Mouse (Mus musculus) midbrain, embryonic 13.5 days (tissue): ENCODE results near the gene Osbpl3. TPM values are rescaled to one million over a fixed set of nuclear protein-coding genes. Genes with fewer than 3 reads are reported as not detected.

ENCODE experiments used
- ATAC-seq: fragments of 200-750 bp; cut with Nextera tagmentation; 2 replicates; pipeline ENCODE4 v1.8.0; 2017; ENCODE audit warnings: mild to moderate bottlenecking, moderate TSS enrichment, moderate library complexity
- H3K27ac ChIP-seq: fragments of 300-500 bp; sonication (generic); 2 replicates; pipeline ENCODE4 v1.5.1; 2015; ENCODE audit warnings: inconsistent platforms, mild to moderate bottlenecking, moderate library complexity
- H3K27me3 ChIP-seq: fragments of 300-500 bp; sonication (generic); 2 replicates; pipeline ENCODE4 v1.6.1; 2015; ENCODE audit warnings: mild to moderate bottlenecking, inconsistent platforms
- H3K36me3 ChIP-seq: fragments of 300-500 bp; sonication (generic); 2 replicates; pipeline ENCODE4 v1.6.1; 2015; ENCODE audit warnings: mild to moderate bottlenecking, inconsistent platforms
- H3K4me1 ChIP-seq: fragments of 300-500 bp; sonication (generic); replicated peaks from 2 replicates; pipeline ENCODE4 v1.6.1; 2015; ENCODE audit warnings: inconsistent platforms
- H3K4me2 ChIP-seq: fragments of 300-500 bp; sonication (generic); replicated peaks from 2 replicates; pipeline ENCODE4 v1.6.1; 2015; ENCODE audit warnings: moderate library complexity, mild to moderate bottlenecking, inconsistent platforms
- H3K4me3 ChIP-seq: fragments of 300-500 bp; sonication (generic); replicated peaks from 2 replicates; pipeline ENCODE4 v1.5.1; 2015; ENCODE audit warnings: mild to moderate bottlenecking, inconsistent platforms
- H3K9ac ChIP-seq: fragments of 300-500 bp; sonication (generic); replicated peaks from 2 replicates; pipeline ENCODE4 v1.6.1; 2015; ENCODE audit warnings: mild to moderate bottlenecking, inconsistent platforms
- H3K9me3 ChIP-seq: fragments of 300-500 bp; sonication (generic); 2 replicates; pipeline ENCODE4 v1.6.1; 2016; ENCODE audit warnings: mild to moderate bottlenecking, inconsistent platforms
- WGBS: fragments of 180-500 bp; shearing (Covaris S2); methylation state at CpG from one replicate; pipeline ENCODE4 v1.1.7; 2015; 5-methylcytosine and 5-hydroxymethylcytosine counted together
- polyA plus RNA-seq: library from polyadenylated mRNA; unstranded; fragments of >200 nt; fragmentation: Nextera tagmentation; extraction: Ambion mirVana; gene quantifications from 2 replicates; pipeline ENCODE4 v1.2.1, GENCODE M21; 2015

The Osbpl3 gene
- polyA plus RNA-seq, 1 experiment from 2014 or later: 6.7 TPM

DNA sequence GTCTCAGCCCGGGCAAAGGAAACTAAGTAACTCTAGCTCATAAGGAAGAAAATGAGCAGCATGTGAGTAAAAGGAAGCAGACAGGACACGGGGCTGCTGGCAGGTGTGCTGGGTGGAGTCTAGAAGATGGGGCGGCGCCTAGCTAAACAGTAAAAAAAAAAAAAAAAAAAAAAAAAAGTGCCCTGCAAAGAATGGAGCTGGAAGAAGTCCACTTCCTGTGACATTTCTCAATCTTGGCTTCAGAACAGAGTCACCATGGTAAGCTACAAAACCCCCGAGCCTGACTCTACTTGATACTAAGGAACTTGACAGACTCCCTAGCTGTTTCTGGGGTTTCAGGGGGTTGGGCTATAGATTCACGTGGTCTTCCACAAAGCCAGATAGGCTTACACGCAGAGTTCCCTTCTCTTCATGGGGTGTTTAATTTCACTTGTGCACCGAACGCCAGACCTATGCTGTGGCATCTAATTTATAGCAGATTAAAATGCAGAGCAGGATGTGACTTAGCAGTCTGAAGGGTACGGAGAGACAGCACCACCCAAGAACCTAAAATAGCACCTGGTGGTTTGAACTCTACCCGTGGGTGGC, 74.4 kb downstream of the Osbpl3 start:
- H3K9ac ChIP-seq: no peak overlapping the region
- H3K27me3 ChIP-seq: no peaks in the 10 kb centered on the region
- H3K27ac ChIP-seq: no peak overlapping the region
- H3K4me3 ChIP-seq: no peak overlapping the region
- no peaks in the 10 kb centered on the region for H3K36me3 ChIP-seq
- ATAC-seq: no peak
- no peak overlapping the region; the same call in 1 of the 2 replicates for H3K4me2 ChIP-seq
- no peaks in the 10 kb centered on the region for H3K9me3 ChIP-seq
- no peaks in the 10 kb centered on the region for H3K4me1 ChIP-seq
- 45% methylated on average over 11 of the region's 11 CpGs for WGBS

DNA sequence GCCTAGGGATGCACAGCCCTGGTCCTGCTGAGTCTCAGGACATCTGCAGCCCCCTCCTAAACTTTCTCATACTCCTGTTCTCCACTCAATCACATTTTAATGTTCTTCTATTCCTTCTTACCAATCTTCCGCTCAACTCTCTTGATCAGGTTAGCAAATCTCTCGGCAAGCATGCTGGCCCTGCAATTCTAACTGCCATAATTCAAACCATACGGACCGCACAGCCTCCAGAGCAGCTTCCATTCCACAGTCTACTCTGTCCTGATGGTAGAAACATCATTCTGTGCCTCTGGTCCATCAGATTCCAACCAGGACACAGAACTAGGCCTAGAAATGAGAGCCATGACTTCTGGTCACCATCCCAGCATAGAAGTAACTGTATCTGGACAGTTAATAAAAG, 76.3 kb downstream of the Osbpl3 start:
- WGBS: 92% methylated on average over 4 of the region's 4 CpGs
- no peak overlapping the region for H3K4me3 ChIP-seq
- H3K4me2 ChIP-seq: no peak overlapping the region
- no peak overlapping the region for H3K9ac ChIP-seq
- no peaks in the 10 kb centered on the region for H3K36me3 ChIP-seq
- no peak for ATAC-seq
- no peaks in the 10 kb centered on the region for H3K27me3 ChIP-seq
- H3K9me3 ChIP-seq: no peaks in the 10 kb centered on the region
- H3K4me1 ChIP-seq: no peaks in the 10 kb centered on the region
- no peak overlapping the region for H3K27ac ChIP-seq

DNA sequence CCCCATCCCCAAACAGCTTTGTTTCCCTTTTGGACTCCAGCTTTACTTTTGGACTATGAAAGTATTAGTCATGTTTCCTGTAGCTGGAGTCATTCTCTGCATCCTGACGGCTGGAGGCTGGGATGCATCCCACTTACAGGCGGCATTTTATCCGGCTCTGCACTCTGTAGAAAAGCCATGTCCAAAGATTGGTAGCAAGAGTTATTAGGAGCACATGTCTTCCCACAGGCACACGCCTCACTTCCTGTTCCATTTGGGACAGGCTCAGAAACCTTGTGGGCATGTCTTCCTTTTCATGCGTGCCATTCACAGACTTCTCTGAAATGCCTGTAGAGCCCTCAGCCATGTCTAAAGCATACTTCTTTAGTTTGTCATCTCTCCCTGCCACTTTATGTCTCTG, 76.9 kb downstream of the Osbpl3 start:
- Histone ChIP-seq H3K27me3 (no peaks in the 10 kb centered on the region), H3K9ac (no peak overlapping the region), H3K4me3 (no peak overlapping the region), H3K27ac (no peak overlapping the region), H3K9me3 (no peaks in the 10 kb centered on the region), H3K4me2 (no peak overlapping the region), H3K36me3 (no peaks in the 10 kb centered on the region), H3K4me1 (no peaks in the 10 kb centered on the region)
- 92% methylated on average over 5 of the region's 5 CpGs for WGBS
- ATAC-seq: no peak

DNA sequence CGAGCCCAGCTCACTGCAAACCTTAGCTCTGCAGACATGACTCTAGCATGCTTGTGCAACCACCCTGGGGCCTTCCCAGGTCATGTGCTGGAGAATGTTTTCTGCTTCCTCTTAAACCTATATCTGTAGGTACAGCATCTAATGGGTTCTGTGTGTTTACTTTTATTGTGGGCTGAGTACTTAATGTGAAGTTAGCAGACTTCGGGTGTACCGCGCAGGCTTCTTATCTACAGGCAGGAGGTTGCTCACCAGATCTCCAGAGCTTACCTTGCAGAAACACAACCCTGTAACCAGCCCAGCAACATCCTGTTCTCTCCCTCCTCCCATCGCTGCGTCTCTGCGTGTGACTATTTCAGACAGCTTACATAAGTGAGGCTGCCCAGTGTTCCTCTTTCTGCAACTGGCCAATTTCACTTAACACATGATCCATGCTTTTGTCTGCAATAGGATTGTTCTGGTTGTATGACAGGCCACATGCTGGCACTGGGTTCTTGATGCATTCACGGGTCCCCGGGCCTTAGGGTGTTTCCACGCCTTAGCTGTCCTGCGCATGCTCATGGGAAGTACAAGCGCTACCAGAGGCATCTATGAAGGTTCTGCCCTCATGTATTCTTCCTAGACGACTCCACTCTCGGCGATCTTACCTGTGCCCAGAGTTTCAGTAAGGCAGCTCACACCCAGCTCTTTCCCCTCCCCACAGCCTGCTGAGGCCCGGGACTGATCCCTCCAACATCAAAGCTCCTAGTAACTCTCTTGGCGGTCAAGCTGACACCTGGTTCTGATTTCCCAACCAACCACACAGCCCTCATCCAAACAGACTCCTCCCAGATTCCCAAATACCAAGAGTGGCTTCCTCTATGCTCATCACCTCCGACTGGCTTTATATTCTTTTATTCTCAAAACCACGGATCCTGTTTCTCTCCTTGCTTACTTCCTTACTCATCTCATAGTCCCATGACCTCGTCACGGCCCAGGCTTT, 78.0 kb downstream of the Osbpl3 start:
- H3K4me3 ChIP-seq: no peak overlapping the region
- ATAC-seq: no peak
- WGBS: 84% methylated on average over 21 of the region's 21 CpGs
- no peak overlapping the region for H3K9ac ChIP-seq
- H3K9me3 ChIP-seq: no peaks in the 10 kb centered on the region
- no peak overlapping the region for H3K27ac ChIP-seq
- no peaks in the 10 kb centered on the region for H3K36me3 ChIP-seq
- H3K27me3 ChIP-seq: no peaks in the 10 kb centered on the region
- H3K4me2 ChIP-seq: no peak overlapping the region
- peaks cover 7% of the 10 kb centered on the region for H3K4me1 ChIP-seq

DNA sequence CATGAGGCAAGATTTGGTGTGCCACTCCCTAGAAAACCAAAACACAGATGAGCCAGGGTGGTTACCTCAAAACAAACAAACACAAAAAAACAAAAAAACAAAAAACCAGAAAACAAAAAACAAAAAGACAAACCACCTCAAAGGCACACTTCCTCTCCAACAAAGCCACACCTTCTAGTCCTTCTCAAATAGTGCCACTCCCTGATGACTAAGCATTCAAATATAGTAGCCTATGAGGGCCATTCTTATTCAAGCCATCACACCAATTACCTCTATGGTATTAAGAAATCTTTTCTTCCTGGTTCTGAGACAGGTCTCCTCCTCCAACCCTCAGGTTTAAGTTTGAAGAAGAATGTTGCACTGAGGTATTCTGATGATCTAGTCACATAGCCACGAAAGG, 79.3 kb downstream of the Osbpl3 start:
- Histone ChIP-seq H3K9ac (no peak overlapping the region), H3K4me3 (no peak overlapping the region), H3K27me3 (no peaks in the 10 kb centered on the region), H3K4me2 (no peak overlapping the region), H3K9me3 (no peaks in the 10 kb centered on the region), H3K4me1 (peaks cover 12% of the 10 kb centered on the region), H3K27ac (no peak overlapping the region), H3K36me3 (no peaks in the 10 kb centered on the region)
- WGBS: 97% methylated on average over 1 of the region's 1 CpGs
- no peak for ATAC-seq

DNA sequence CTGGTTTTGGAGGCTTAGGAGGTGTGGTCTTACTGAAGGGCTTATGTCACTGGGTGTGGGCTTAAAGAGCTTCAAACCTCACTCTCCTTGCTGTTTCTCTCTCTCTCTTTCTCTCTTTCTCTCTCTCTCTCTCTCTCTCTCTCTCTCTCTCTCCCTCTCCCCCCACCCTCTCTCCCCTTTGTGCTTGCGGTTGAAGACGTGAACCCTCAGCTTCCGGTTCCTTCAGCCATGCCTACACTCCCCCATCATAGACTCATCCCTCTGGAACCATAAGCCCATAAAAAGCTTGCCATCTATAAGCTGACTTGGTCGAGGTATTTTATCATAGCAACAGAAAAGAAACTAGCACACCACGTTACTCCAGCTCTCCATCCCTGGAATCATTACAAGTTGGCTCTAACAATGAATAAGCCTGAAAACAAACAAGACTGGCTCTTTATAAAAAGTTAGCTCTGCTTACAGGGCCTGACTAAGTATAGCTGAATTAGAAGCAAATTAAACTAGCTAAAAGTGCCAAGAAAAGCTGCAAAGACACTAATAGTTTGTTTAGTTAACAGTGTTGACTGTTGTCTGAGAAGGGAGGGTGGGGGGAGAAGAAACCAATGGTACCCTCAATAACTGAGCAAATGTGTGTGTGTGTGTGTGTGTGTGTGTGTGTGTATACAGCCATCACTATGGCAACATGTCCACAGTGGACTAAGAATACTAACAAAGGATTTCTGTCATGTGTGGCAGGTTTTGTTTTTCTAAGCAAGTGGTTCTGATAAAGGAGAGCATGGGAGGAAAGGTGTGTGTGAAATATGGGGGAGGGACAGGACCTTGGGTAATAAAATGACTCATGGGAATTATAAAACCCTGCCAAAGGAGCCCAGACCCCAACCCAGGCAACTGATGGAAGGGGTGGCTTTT, 83.2 kb downstream of the Osbpl3 start:
- no peaks in the 10 kb centered on the region for H3K9me3 ChIP-seq
- H3K4me3 ChIP-seq: no peak overlapping the region
- H3K36me3 ChIP-seq: no peaks in the 10 kb centered on the region
- WGBS: 65% methylated on average over 5 of the region's 5 CpGs
- no peak overlapping the region for H3K4me2 ChIP-seq
- H3K9ac ChIP-seq: no peak overlapping the region
- ATAC-seq: no peak
- H3K27ac ChIP-seq: no peak overlapping the region
- peaks cover 12% of the 10 kb centered on the region for H3K4me1 ChIP-seq
- no peaks in the 10 kb centered on the region for H3K27me3 ChIP-seq

DNA sequence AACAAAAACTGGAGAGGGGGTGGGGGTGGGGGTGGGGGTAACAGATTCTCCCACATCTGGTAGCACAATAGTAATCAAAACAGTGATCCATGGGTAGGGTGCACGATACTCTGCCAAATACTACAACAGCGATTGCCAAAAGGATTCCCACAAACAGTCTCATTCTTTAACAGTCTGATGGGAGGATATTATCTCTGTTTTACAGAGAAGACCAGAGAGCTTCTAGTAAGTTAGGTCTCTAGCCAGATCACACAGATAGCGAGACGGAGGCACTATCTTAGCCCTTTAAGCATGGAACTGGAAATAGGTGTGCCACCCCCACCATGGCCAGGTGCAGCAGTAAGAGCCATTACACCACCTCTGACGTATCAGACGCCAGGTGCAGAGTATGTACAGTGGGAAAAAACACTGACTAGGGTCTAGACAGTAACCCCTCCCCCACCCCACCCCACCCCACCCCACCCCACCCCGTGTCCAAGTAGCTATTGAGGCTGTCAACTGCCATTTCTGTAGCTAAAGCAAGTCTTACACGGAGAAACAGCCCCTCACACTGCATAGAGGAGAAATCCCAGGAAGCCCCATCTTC, 84.4 kb downstream of the Osbpl3 start:
- Histone ChIP-seq H3K27ac (no peak overlapping the region), H3K27me3 (no peaks in the 10 kb centered on the region), H3K4me3 (no peak overlapping the region), H3K9me3 (no peaks in the 10 kb centered on the region), H3K9ac (no peak overlapping the region), H3K4me1 (peaks cover 12% of the 10 kb centered on the region), H3K4me2 (no peak overlapping the region), H3K36me3 (no peaks in the 10 kb centered on the region)
- ATAC-seq: no peak
- WGBS: 93% methylated on average over 8 of the region's 8 CpGs

DNA sequence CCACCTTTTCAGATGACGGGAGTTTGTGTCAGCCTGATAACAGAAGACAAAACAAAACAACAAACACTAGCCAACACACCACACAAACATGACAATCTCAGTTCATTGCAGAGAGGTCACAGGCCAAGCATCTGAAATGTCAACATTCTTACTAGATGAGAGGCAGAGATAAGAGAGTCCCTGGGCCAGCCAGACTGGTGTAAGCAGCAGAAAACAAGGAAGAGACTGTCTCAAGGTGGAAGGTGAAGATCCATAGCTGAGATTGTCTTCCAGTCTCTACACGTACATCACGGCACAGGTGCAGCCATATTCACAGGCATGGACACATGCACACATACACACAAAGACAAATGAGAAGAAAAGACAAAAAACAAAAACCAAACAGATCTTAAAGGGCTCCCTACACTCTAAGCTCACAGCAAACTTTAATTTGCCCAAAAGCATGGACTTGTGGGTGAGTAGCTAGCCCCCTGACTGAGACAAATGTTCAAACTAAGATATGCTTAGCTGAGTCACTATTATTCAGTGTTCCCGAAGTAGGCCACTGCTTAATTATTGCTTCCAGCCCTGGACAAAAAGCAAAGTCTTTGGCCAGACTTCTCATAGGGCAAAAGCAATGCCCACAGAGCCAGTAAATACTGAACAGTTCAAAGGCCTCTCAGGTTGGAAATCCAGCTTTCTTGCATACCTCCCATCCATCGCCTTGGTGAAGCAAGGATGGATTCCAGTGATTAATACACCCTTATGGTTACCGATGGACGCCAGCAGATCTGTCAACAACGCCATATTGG, 87.3 kb downstream of the Osbpl3 start:
- Histone ChIP-seq H3K4me1 (peaks cover 9% of the 10 kb centered on the region), H3K9ac (no peak overlapping the region), H3K9me3 (no peaks in the 10 kb centered on the region), H3K4me3 (no peak overlapping the region), H3K27ac (no peak overlapping the region), H3K36me3 (no peaks in the 10 kb centered on the region), H3K27me3 (no peaks in the 10 kb centered on the region), H3K4me2 (no peak overlapping the region)
- ATAC-seq: no peak
- 91% methylated on average over 8 of the region's 8 CpGs for WGBS

DNA sequence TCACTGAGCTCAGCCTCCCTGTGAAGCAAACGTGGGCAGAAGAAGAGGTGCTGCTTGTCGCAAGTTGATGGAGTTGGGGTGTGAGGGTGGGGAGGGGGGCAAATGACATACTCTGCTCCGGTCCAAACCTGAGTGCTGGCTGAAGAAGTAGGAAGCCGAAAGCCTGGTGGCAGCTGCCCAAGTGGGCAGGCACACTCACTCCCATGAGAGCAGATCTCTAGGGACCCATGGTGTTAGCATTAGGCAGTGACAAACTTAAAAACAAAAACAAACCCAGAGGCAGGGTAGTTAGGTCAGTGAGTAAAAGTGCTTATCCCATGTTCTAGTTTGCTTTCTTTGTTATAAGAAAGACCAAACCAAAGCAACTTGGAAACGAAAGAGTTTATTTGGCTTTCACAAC, 88.2 kb downstream of the Osbpl3 start:
- no peak overlapping the region for H3K27ac ChIP-seq
- H3K4me1 ChIP-seq: peaks cover 3% of the 10 kb centered on the region
- H3K36me3 ChIP-seq: no peaks in the 10 kb centered on the region
- no peaks in the 10 kb centered on the region for H3K9me3 ChIP-seq
- H3K27me3 ChIP-seq: no peaks in the 10 kb centered on the region
- no peak for ATAC-seq
- H3K4me3 ChIP-seq: no peak overlapping the region
- no peak overlapping the region for H3K9ac ChIP-seq
- WGBS: 90% methylated on average over 5 of the region's 5 CpGs
- H3K4me2 ChIP-seq: no peak overlapping the region

DNA sequence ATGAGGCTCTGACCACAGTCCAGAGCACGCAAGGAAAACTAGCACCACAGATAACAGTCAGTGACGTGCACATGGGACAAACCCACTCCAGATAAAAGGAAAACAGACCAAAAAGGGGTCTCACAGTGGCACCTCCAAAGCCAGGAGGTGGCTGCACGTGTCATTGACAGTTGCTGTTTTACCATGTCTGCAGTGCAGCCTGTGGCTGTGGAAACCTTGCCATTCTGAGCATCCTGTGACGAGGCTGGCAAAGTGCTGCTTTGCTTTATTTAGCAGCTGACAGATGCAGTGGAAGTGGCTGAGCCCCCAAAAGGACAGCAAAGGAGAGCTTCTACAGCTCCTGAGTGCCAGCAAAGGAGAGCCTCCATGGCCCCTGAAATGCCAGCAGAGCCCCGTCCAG, 89.3 kb downstream of the Osbpl3 start:
- H3K27me3 ChIP-seq: no peaks in the 10 kb centered on the region
- H3K4me1 ChIP-seq: no peaks in the 10 kb centered on the region
- H3K9ac ChIP-seq: no peak overlapping the region
- no peak overlapping the region for H3K27ac ChIP-seq
- no peaks in the 10 kb centered on the region for H3K36me3 ChIP-seq
- H3K9me3 ChIP-seq: no peaks in the 10 kb centered on the region
- no peak overlapping the region for H3K4me3 ChIP-seq
- WGBS: 88% methylated on average over 5 of the region's 5 CpGs
- ATAC-seq: no peak
- no peak overlapping the region for H3K4me2 ChIP-seq

DNA sequence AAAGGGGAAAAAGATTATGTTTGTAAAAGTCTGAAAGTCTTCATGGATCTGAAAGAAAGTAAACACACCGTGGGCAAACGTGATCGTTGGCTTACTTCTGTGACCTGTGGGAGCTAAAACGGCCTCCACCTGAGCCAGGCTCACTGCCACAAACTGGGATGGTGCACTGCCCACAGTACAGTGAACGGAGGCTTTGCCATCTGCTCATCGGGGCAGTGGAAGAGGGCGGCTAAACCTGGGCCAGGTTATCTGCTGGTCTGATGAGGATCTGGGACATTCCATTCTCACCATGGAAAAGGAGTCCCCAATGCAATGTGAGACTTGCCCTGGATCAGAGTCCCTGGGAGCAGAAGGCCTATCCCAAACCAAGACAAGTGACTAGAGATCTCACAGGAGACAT, 89.7 kb downstream of the Osbpl3 start:
- Histone ChIP-seq H3K4me3 (no peak overlapping the region), H3K4me2 (no peak overlapping the region), H3K27me3 (no peaks in the 10 kb centered on the region), H3K9me3 (no peaks in the 10 kb centered on the region), H3K9ac (no peak overlapping the region), H3K4me1 (no peaks in the 10 kb centered on the region), H3K27ac (no peak overlapping the region), H3K36me3 (no peaks in the 10 kb centered on the region)
- WGBS: 94% methylated on average over 7 of the region's 7 CpGs
- ATAC-seq: no peak
